Mouse (Mus musculus) forebrain, embryonic 13.5 days (tissue): Measurements from ENCODE around the gene Cdyl2. TPM values are rescaled to one million over a fixed set of nuclear protein-coding genes. Genes with fewer than 3 reads are reported as not detected.

Source experiments
- ATAC-seq: fragments of 200-750 bp; cut with Nextera tagmentation; 2 replicates; pipeline ENCODE4 v1.8.0; 2017
- H3K27ac ChIP-seq: fragments of 300-500 bp; sonication (generic); 2 replicates; pipeline ENCODE4 v1.5.1; 2015; ENCODE audit warnings: inconsistent platforms, mild to moderate bottlenecking, moderate library complexity
- H3K27me3 ChIP-seq: fragments of 300-500 bp; sonication (generic); 2 replicates; pipeline ENCODE4 v1.6.1; 2015; ENCODE audit warnings: mild to moderate bottlenecking, inconsistent platforms
- H3K36me3 ChIP-seq: fragments of 300-500 bp; sonication (generic); 2 replicates; pipeline ENCODE4 v1.6.1; 2015; ENCODE audit warnings: mild to moderate bottlenecking, inconsistent platforms; ENCODE audit not compliant: poor library complexity, severe bottlenecking
- H3K4me1 ChIP-seq: fragments of 300-500 bp; sonication (generic); 2 replicates; pipeline ENCODE4 v1.6.1; 2015; ENCODE audit warnings: inconsistent platforms
- H3K4me2 ChIP-seq: fragments of 300-500 bp; sonication (generic); 2 replicates; pipeline ENCODE4 v1.6.1; 2015; ENCODE audit warnings: inconsistent platforms, mild to moderate bottlenecking, moderate library complexity
- H3K4me3 ChIP-seq: fragments of 300-500 bp; sonication (generic); 2 replicates; pipeline ENCODE4 v1.5.1; 2015; ENCODE audit warnings: mild to moderate bottlenecking, inconsistent platforms
- H3K9ac ChIP-seq: fragments of 300-500 bp; sonication (generic); 2 replicates; pipeline ENCODE4 v1.6.1; 2015; ENCODE audit warnings: mild to moderate bottlenecking, inconsistent platforms
- H3K9me3 ChIP-seq: fragments of 300-500 bp; sonication (generic); replicated peaks from 2 replicates; pipeline ENCODE4 v1.6.1; 2016; ENCODE audit warnings: inconsistent platforms
- WGBS: fragments of 180-500 bp; shearing (Covaris S2); methylation state at CpG from one replicate; pipeline ENCODE4 v1.1.7; 2015; 5-methylcytosine and 5-hydroxymethylcytosine counted together
- polyA plus RNA-seq: library from polyadenylated mRNA; unstranded; fragments of >200 nt; fragmentation: Nextera tagmentation; extraction: Ambion mirVana; gene quantifications from 2 replicates; pipeline ENCODE4 v1.2.1, GENCODE M21; 2015

The Cdyl2 gene
- polyA plus RNA-seq, 1 experiment from 2014 or later: 7.0 TPM

DNA sequence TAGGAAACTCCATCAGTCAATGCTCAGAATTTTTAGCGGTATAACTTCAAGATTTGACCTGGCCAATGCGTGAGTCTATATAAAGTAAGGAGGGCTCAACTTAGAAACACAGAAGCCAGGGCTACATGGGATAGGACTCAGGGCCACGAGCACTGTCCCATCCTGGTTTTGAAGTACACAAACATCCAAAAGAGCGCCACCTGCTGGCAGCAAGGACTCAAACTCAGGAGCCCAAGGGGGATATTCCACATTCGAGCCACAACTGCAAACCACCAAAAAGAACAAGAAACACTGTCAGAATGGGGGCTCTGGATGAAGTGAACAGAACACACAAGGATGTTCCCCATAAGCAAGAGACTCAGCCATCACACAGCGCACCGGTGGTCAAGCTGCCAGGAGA, 63.8 kb downstream of the Cdyl2 start:
- no peak for ATAC-seq
- H3K4me3 ChIP-seq: no peak overlapping the region
- 96% methylated on average over 7 of the region's 7 CpGs for WGBS
- H3K27ac ChIP-seq: no peak overlapping the region
- H3K9me3 ChIP-seq: peaks cover 7% of the 10 kb centered on the region; the same call in 1 of the 2 replicates
- no peak overlapping the region for H3K4me2 ChIP-seq
- no peaks in the 10 kb centered on the region for H3K27me3 ChIP-seq
- no peaks in the 10 kb centered on the region for H3K36me3 ChIP-seq
- H3K9ac ChIP-seq: no peak overlapping the region
- no peaks in the 10 kb centered on the region for H3K4me1 ChIP-seq

GRCm38 (mm10) chr8:116666781-116667325, 65.9 kb downstream of the Cdyl2 start:
- Histone ChIP-seq H3K27ac (no peak overlapping the region), H3K9me3 (peaks cover 7% of the 10 kb centered on the region; the same call in 1 of the 2 replicates), H3K4me1 (no peaks in the 10 kb centered on the region), H3K27me3 (no peaks in the 10 kb centered on the region), H3K9ac (no peak overlapping the region), H3K36me3 (no peaks in the 10 kb centered on the region), H3K4me3 (no peak overlapping the region), H3K4me2 (no peak overlapping the region)
- WGBS: 88% methylated on average over 11 of the region's 11 CpGs
- ATAC-seq: no peak

DNA sequence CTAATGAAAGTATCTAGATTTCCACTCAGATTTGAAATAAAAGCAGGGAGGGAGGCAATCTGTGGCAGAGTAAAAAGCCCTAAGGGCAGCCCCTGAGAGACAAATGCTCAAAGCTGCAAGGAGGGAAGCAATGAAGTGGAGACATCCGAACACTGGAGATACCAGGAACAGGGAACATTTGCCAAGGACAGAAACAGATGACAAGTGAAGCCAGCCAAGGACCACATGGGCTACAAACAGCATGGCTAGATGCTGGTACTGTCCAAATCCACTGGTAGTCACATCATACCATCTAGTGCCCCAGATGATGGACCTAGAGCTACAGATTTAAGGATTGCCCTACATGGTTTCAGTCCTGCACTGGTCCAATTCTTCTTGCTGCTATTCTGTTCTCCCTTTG, 71.3 kb downstream of the Cdyl2 start:
- Histone ChIP-seq H3K9ac (no peak overlapping the region), H3K4me3 (no peak overlapping the region), H3K4me1 (no peaks in the 10 kb centered on the region), H3K27me3 (no peaks in the 10 kb centered on the region), H3K4me2 (no peak overlapping the region), H3K27ac (no peak overlapping the region), H3K9me3 (no peaks in the 10 kb centered on the region), H3K36me3 (no peaks in the 10 kb centered on the region)
- no peak for ATAC-seq
- WGBS: 93% methylated on average over 1 of the region's 1 CpGs

- Histone ChIP-seq H3K36me3 (no peaks in the 10 kb centered on the region), H3K9ac (no peak overlapping the region), H3K27ac (no peak overlapping the region), H3K4me3 (no peak overlapping the region), H3K4me2 (no peak overlapping the region), H3K4me1 (peaks cover 11% of the 10 kb centered on the region), H3K27me3 (no peaks in the 10 kb centered on the region), H3K9me3 (no peaks in the 10 kb centered on the region)
- WGBS: 77% methylated on average over 3 of the region's 3 CpGs
- no peak for ATAC-seq
Measured at GRCm38 (mm10) chr8:116656811-116657210, 76.0 kb downstream of the Cdyl2 start.

GRCm38 (mm10) chr8:116654881-116655280, 77.9 kb downstream of the Cdyl2 start:
- ATAC-seq: no peak
- Histone ChIP-seq H3K27ac (no peak overlapping the region), H3K4me2 (no peak overlapping the region), H3K9ac (no peak overlapping the region), H3K27me3 (no peaks in the 10 kb centered on the region), H3K4me1 (peaks cover 11% of the 10 kb centered on the region), H3K4me3 (no peak overlapping the region), H3K9me3 (no peaks in the 10 kb centered on the region), H3K36me3 (no peaks in the 10 kb centered on the region)
- 84% methylated on average over 3 of the region's 3 CpGs for WGBS

DNA sequence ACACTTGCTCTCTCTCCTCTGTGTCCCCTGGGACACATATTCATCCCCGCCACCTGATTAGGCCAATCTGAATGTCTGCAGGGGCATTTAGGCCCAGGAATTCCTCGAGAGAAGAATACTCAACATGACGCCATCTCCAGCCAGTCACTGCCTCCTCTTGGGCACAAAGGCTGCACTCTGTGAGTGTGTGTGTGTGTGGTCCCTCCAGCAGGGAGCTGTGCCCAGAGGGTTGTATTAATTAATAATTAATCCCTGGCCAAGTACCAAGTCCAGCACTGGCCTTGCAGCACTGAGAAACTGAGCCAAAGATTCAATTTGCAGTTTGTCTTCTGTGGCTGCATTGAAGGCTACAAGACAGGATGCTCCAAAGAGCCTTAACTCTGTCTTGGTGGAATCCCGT, 79.8 kb downstream of the Cdyl2 start:
- Histone ChIP-seq H3K9me3 (no peaks in the 10 kb centered on the region), H3K4me3 (no peak overlapping the region), H3K9ac (no peak overlapping the region), H3K4me2 (0 out of 2 replicates have a peak overlapping the region, but pooled peaks have one; percentile 1), H3K27me3 (no peaks in the 10 kb centered on the region), H3K4me1 (peaks cover 11% of the 10 kb centered on the region), H3K36me3 (no peaks in the 10 kb centered on the region), H3K27ac (no peak overlapping the region)
- 33% methylated on average over 4 of the region's 4 CpGs for WGBS
- peak; percentile 81 for ATAC-seq

- Histone ChIP-seq H3K9ac (no peak overlapping the region), H3K9me3 (no peaks in the 10 kb centered on the region), H3K4me1 (peaks cover 11% of the 10 kb centered on the region), H3K27me3 (no peaks in the 10 kb centered on the region), H3K4me3 (no peak overlapping the region), H3K36me3 (no peaks in the 10 kb centered on the region), H3K27ac (no peak overlapping the region), H3K4me2 (no peak overlapping the region)
- ATAC-seq: no peak
- 88% methylated on average over 16 of the region's 16 CpGs for WGBS
Measured at GRCm38 (mm10) chr8:116649975-116650725, 82.6 kb downstream of the Cdyl2 start.

DNA sequence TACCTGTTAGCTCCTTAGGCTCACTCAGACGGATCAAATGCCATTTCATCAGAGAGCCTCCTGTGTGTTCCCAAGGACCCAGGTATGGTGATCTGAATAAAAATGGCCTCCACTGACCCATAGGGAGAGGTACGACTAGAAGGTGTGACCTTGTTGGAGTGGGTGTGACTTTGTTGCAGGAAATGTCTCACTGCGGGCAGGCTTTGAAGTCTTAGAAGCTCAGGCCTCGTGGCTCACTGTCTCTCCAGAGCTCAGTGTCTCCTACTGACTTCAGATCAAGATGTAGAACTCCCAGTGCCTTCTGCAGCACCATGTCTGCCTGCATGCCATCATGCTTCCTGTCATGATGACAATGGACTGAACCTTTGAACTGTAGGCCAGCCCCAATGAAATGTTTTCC, 87.4 kb downstream of the Cdyl2 start:
- no peak overlapping the region for H3K27ac ChIP-seq
- no peak for ATAC-seq
- H3K4me3 ChIP-seq: no peak overlapping the region
- H3K9ac ChIP-seq: no peak overlapping the region
- H3K4me1 ChIP-seq: no peaks in the 10 kb centered on the region
- no peaks in the 10 kb centered on the region for H3K36me3 ChIP-seq
- WGBS: 93% methylated on average over 4 of the region's 4 CpGs
- H3K27me3 ChIP-seq: no peaks in the 10 kb centered on the region
- H3K9me3 ChIP-seq: no peaks in the 10 kb centered on the region
- H3K4me2 ChIP-seq: no peak overlapping the region

DNA sequence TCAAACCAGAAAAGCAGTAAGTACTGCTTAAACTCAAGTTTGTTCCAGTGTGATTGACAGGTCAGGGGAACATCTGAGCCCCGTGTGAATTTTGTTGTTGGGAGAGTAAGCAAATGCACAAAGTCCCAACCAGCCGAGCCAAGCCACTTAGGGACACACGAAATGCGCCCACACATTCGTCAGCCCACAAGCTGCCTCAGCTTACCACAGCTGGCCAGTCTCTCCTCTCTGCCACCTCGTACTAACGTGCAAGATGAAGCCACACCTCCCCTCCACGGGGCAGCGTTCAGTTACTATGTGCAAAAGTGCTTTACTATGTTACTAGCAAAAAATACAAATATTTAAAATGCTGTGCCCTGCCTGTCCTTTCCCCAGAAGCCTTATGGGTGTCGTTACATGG, 91.9 kb downstream of the Cdyl2 start:
- Histone ChIP-seq H3K9me3 (no peaks in the 10 kb centered on the region), H3K27ac (no peak overlapping the region), H3K27me3 (no peaks in the 10 kb centered on the region), H3K36me3 (no peaks in the 10 kb centered on the region), H3K9ac (no peak overlapping the region), H3K4me2 (no peak overlapping the region), H3K4me1 (no peaks in the 10 kb centered on the region), H3K4me3 (no peak overlapping the region)
- ATAC-seq: no peak
- WGBS: 91% methylated on average over 10 of the region's 10 CpGs

DNA sequence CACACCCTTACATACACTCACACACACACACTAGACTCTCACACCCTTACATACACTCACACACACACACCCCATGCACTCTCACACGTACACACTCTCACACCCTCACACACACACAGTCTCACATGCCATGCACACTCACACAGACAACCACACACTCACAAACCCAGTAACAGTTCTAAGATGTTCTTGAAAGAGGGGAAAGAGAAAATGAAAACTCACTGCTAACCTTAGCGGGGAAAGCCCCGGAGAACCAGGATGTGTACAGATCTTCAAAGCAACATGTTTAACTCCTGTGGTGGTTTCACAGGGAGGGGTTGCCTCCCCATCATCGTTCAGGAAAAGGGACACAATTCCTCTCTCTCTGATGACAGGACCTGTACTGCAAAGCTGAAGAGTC, 94.8 kb downstream of the Cdyl2 start:
- no peak overlapping the region for H3K27ac ChIP-seq
- WGBS: 83% methylated on average over 4 of the region's 4 CpGs
- H3K36me3 ChIP-seq: no peaks in the 10 kb centered on the region
- H3K4me1 ChIP-seq: no peaks in the 10 kb centered on the region
- no peak overlapping the region for H3K4me3 ChIP-seq
- no peaks in the 10 kb centered on the region for H3K9me3 ChIP-seq
- H3K4me2 ChIP-seq: no peak overlapping the region
- H3K27me3 ChIP-seq: no peaks in the 10 kb centered on the region
- H3K9ac ChIP-seq: no peak overlapping the region
- ATAC-seq: no peak

GRCm38 (mm10) chr8:116637193-116637592, 95.6 kb downstream of the Cdyl2 start:
- no peaks in the 10 kb centered on the region for H3K4me1 ChIP-seq
- H3K27ac ChIP-seq: no peak overlapping the region
- H3K36me3 ChIP-seq: no peaks in the 10 kb centered on the region
- H3K4me2 ChIP-seq: no peak overlapping the region
- no peaks in the 10 kb centered on the region for H3K27me3 ChIP-seq
- no peaks in the 10 kb centered on the region for H3K9me3 ChIP-seq
- H3K4me3 ChIP-seq: no peak overlapping the region
- WGBS: 92% methylated on average over 7 of the region's 7 CpGs
- no peak for ATAC-seq
- H3K9ac ChIP-seq: no peak overlapping the region

DNA sequence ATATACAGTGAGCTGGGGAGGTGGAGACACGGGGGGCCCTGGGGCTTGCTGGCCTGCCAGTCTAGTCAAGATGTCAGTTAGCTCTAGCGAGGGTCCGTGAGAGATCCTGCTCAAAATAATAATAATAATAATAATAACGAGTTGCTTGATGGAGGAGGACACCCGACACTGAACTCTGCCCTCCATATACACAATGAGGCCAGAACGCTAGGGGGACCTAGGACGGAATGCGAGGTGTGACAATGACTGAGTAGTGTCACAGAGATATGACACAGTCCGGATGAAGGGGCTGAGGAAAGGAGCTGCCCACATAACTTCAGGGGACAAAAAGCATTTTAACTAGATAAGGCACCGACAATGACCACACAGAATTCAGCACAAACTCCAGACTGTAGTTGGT, 96.4 kb downstream of the Cdyl2 start:
- no peak overlapping the region for H3K27ac ChIP-seq
- 91% methylated on average over 10 of the region's 10 CpGs for WGBS
- no peaks in the 10 kb centered on the region for H3K9me3 ChIP-seq
- H3K4me1 ChIP-seq: no peaks in the 10 kb centered on the region
- no peaks in the 10 kb centered on the region for H3K36me3 ChIP-seq
- no peak overlapping the region for H3K9ac ChIP-seq
- no peak overlapping the region for H3K4me2 ChIP-seq
- no peak overlapping the region for H3K4me3 ChIP-seq
- H3K27me3 ChIP-seq: no peaks in the 10 kb centered on the region
- ATAC-seq: no peak

GRCm38 (mm10) chr8:116635972-116636371, 96.8 kb downstream of the Cdyl2 start:
- Histone ChIP-seq H3K9ac (no peak overlapping the region), H3K4me3 (no peak overlapping the region), H3K27me3 (no peaks in the 10 kb centered on the region), H3K27ac (no peak overlapping the region), H3K9me3 (no peaks in the 10 kb centered on the region), H3K36me3 (no peaks in the 10 kb centered on the region), H3K4me1 (no peaks in the 10 kb centered on the region), H3K4me2 (no peak overlapping the region)
- WGBS: 95% methylated on average over 8 of the region's 8 CpGs
- ATAC-seq: no peak
